Mouse (Mus musculus) E14TG2a.4 (cell line): ENCODE data around the gene Rsph6a.

Experiments used
- CTCF ChIP-seq: conservative IDR thresholded peaks from 2 replicates; pipeline ENCODE4 v1.5.1; 2014; ENCODE audit warnings: low read length
- NANOG ChIP-seq: IDR thresholded peaks from 2 replicates; pipeline ENCODE4 v1.6.1; 2014; ENCODE audit warnings: borderline replicate concordance, low read length, mixed read lengths
- POU5F1 ChIP-seq: IDR thresholded peaks from 2 replicates; pipeline ENCODE4 v1.6.1; 2014; ENCODE audit warnings: low read length, borderline replicate concordance

- TF ChIP-seq CTCF (no peak), NANOG (no peak), POU5F1 (no peak)
Observed at GRCm38 (mm10) chr7:19083701-19084100, 29.2 kb downstream of the Rsph6a start, which contains the start of gene Dmpk.
